Mouse (Mus musculus) telencephalon, adult 2 months (tissue): ENCODE data around the gene Tmem14c.
"Not testable (repeated sequence)": the region's sequence is repeated elsewhere in the genome, so short reads cannot be mapped to it uniquely, and the experiment has no call there.

Experiments used
- DNase-seq: peaks from one replicate; pipeline ENCODE4 v3.0.0-alpha.2; 2011; ENCODE audit warnings: low read depth, low spot score

Gene Tmem14c

GRCm38 (mm10) chr13:41015829-41016634 lies at the start of gene Tmem14c:
TSS of gene Tmem14c (plus strand) at chr13:41016292.
- peak; percentile 91 for DNase-seq

- DNase-seq: no peak
Measured at GRCm38 (mm10) chr13:40967609-40968008, 48.5 kb upstream of the Tmem14c start.

GRCm38 (mm10) chr13:40968564-40968963 lies 47.5 kb upstream of the Tmem14c start:
- DNase-seq: no peak

- DNase-seq: no peak
Measured at GRCm38 (mm10) chr13:40969761-40970390, 46.2 kb upstream of the Tmem14c start.

- no peak for DNase-seq
Measured at GRCm38 (mm10) chr13:40971261-40971660, 44.8 kb upstream of the Tmem14c start.

- DNase-seq: no peak
Measured at GRCm38 (mm10) chr13:40971831-40972230, 44.3 kb upstream of the Tmem14c start.

GRCm38 (mm10) chr13:40972976-40973375 lies 43.1 kb upstream of the Tmem14c start:
- DNase-seq: no peak

GRCm38 (mm10) chr13:40977609-40978008 lies 38.5 kb upstream of the Tmem14c start:
- no peak for DNase-seq

- DNase-seq: no peak
Measured at GRCm38 (mm10) chr13:40978652-40979051, 37.4 kb upstream of the Tmem14c start.

GRCm38 (mm10) chr13:40979321-40979720 lies 36.8 kb upstream of the Tmem14c start:
- no peak for DNase-seq

- no peak for DNase-seq
Measured at GRCm38 (mm10) chr13:40982759-40983158, 33.3 kb upstream of the Tmem14c start.

- no peak for DNase-seq
Measured at GRCm38 (mm10) chr13:40986081-40986480, 30.0 kb upstream of the Tmem14c start.

- not testable (repeated sequence) for DNase-seq
Measured at GRCm38 (mm10) chr13:40987608-40988303, 28.3 kb upstream of the Tmem14c start.

GRCm38 (mm10) chr13:40988418-40988817 lies 27.7 kb upstream of the Tmem14c start:
- DNase-seq: no peak

GRCm38 (mm10) chr13:40994487-40995263 lies 21.4 kb upstream of the Tmem14c start:
- no peak for DNase-seq

- DNase-seq: not testable (repeated sequence)
Measured at GRCm38 (mm10) chr13:40998537-40998936, 17.6 kb upstream of the Tmem14c start.

- DNase-seq: no peak
Measured at GRCm38 (mm10) chr13:41000140-41000925, 15.8 kb upstream of the Tmem14c start.

GRCm38 (mm10) chr13:41000926-41001639 lies 15.0 kb upstream of the Tmem14c start, which contains the start of gene Pak1ip1:
TSS of gene Pak1ip1 (plus strand) at chr13:41001023.
- peak; percentile 94 for DNase-seq

- DNase-seq: no peak
Measured at GRCm38 (mm10) chr13:41002001-41002400, 14.1 kb upstream of the Tmem14c start.

GRCm38 (mm10) chr13:41006244-41006643 lies 9.8 kb upstream of the Tmem14c start:
- DNase-seq: no peak
